Mouse (Mus musculus) forebrain, embryonic 11.5 days (tissue): ENCODE results near the gene Rsad2. TPM values are rescaled to one million over a fixed set of nuclear protein-coding genes. Genes with fewer than 3 reads are reported as not detected.

Source experiments
- ATAC-seq: fragments of 200-750 bp; cut with Nextera tagmentation; replicated peaks from 2 replicates; pipeline ENCODE4 v1.8.0; 2017; ENCODE audit warnings: moderate TSS enrichment; ENCODE audit not compliant: low FRiP score
- DNase-seq: peaks from one replicate; pipeline ENCODE4 v3.0.0-alpha.2; 2017; ENCODE audit warnings: low spot score
- H3K27ac ChIP-seq: fragments of 300-500 bp; sonication (generic); 2 replicates; pipeline ENCODE4 v1.5.1; 2014; ENCODE audit warnings: low read depth, low read length
- H3K27me3 ChIP-seq: fragments of 300-500 bp; sonication (generic); 2 replicates; pipeline ENCODE4 v1.6.1; 2014; ENCODE audit warnings: mild to moderate bottlenecking, low read length, mixed read lengths; ENCODE audit not compliant: control insufficient read depth, insufficient read depth
- H3K36me3 ChIP-seq: fragments of 300-500 bp; sonication (generic); 2 replicates; pipeline ENCODE4 v1.6.1; 2014; ENCODE audit warnings: mild to moderate bottlenecking, low read length, moderate library complexity, mixed read lengths; ENCODE audit not compliant: control insufficient read depth, insufficient read depth
- H3K4me1 ChIP-seq: fragments of 300-500 bp; sonication (generic); replicated peaks from 2 replicates; pipeline ENCODE4 v1.6.1; 2014; ENCODE audit warnings: low read length, mixed read lengths; ENCODE audit not compliant: control insufficient read depth, insufficient read depth
- H3K4me2 ChIP-seq: fragments of 300-500 bp; sonication (generic); 2 replicates; pipeline ENCODE4 v1.6.1; 2014; ENCODE audit warnings: low read depth, mild to moderate bottlenecking, low read length, moderate library complexity, mixed read lengths; ENCODE audit not compliant: severe bottlenecking
- H3K4me3 ChIP-seq: fragments of 300-500 bp; sonication (generic); 2 replicates; pipeline ENCODE4 v1.5.1; 2014; ENCODE audit warnings: low read depth, low read length
- H3K9ac ChIP-seq: fragments of 300-500 bp; sonication (generic); 2 replicates; pipeline ENCODE4 v1.6.1; 2014; ENCODE audit warnings: low read length
- H3K9me3 ChIP-seq: fragments of 300-500 bp; sonication (generic); 2 replicates; pipeline ENCODE4 v1.6.1; 2016; ENCODE audit warnings: low read length, mixed read lengths; ENCODE audit not compliant: control insufficient read depth
- WGBS: fragments of 180-500 bp; shearing (Covaris S2); extraction: QIAGEN DNeasy Blood & Tissue Kit; methylation state at CpG from one replicate; pipeline ENCODE4 v1.1.7; 2014; 5-methylcytosine and 5-hydroxymethylcytosine counted together
- polyA plus RNA-seq: library from polyadenylated mRNA; unstranded; fragments of >200 nt; fragmentation: Nextera tagmentation; extraction: Ambion mirVana; gene quantifications from 2 replicates; pipeline ENCODE4 v1.2.1, GENCODE M21; 2014

Rsad2 gene
- polyA plus RNA-seq, 1 experiment from 2014 or later: 0.11 TPM

DNA sequence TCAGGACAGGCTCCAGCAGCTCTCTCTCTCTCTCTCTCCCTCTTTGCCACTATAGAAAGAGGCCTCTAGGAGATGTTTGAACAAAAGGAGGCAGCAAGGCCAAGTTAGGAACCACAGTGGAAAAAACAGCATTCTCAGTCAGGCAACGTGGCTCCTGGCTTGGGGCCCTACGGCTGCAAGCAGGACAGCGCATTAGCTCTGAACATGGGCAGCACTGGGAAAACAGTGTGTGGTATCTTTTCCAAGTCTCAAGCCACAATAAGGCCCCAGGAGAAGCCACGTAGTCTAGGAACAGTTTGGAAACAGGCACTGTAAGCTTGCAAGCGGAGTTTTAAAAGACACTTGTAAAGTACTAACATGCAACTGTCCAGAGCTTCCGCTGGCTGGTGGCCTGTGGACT, 43.5 kb downstream of the Rsad2 start:
- Histone ChIP-seq H3K27ac (no peak overlapping the region), H3K36me3 (no peaks in the 10 kb centered on the region), H3K4me1 (peaks cover 9% of the 10 kb centered on the region), H3K4me3 (peak overlapping the region; percentile 91; the same call in 1 of the 2 replicates), H3K9me3 (no peaks in the 10 kb centered on the region), H3K9ac (0 out of 2 replicates have a peak overlapping the region, but pooled peaks have one; percentile 4), H3K27me3 (no peaks in the 10 kb centered on the region), H3K4me2 (peak overlapping the region; percentile 77)
- ATAC-seq (no peak), DNase-seq (no peak)
- 79% methylated on average over 6 of the region's 6 CpGs for WGBS

DNA sequence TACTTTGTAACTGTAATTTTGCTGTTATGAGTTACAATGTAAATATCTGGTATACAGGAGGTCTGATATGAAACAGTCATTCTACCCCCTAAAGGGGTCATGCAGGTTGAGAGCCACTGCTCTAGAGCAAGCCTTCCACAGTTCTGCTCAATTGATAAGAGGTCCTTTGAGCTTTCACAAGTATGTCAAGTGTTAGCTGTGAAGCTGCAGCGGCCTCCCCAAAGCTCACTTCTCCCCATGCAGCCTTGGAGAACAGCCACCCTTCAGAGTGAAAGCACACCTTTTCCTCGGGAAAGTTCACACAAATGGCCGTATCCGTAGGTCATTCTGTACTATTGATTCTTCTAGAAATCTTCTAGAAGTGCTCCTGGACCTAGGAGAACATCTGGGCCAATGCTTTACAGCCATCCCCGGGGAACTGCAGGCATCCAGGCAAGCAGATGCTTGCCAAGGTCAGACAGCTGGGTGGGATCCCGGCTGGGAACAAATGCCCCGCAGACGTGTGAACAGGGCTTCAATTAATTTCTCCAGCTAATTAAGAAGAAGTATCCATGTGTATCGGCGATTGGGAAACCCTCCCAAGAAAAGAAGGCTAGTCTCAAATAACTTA, 44.3 kb downstream of the Rsad2 start:
- Histone ChIP-seq H3K36me3 (no peaks in the 10 kb centered on the region), H3K9me3 (no peaks in the 10 kb centered on the region), H3K4me2 (peak overlapping the region; percentile 77; the same call in 1 of the 2 replicates), H3K27me3 (no peaks in the 10 kb centered on the region), H3K4me3 (no peak overlapping the region), H3K27ac (no peak overlapping the region), H3K9ac (no peak overlapping the region), H3K4me1 (peaks cover 9% of the 10 kb centered on the region)
- ATAC-seq (no peak), DNase-seq (no peak)
- whole genome bisulfite sequencing: 76% methylated on average over 10 of the region's 10 CpGs

DNA sequence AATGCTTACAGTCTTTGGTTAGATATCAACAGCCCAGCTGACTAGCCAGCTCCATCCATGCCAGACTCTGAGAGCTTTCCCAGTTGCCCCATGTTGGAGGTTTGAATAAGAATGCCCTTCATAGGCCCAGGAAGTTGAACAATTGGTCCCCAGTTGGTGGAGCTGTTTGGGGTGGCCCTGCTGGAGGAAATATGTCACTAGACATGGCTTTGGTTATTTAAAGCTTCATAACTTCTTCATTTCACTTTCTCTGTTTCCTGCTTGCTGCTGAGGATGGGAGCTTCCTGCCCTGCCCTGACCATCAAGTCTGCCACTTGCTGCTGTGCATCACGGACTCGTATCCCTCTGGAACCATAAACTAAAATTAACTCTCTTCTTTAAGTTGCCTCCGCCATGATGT, 45.8 kb downstream of the Rsad2 start:
- no peaks in the 10 kb centered on the region for H3K36me3 ChIP-seq
- no peaks in the 10 kb centered on the region for H3K9me3 ChIP-seq
- no peak overlapping the region for H3K9ac ChIP-seq
- no peak overlapping the region for H3K27ac ChIP-seq
- DNase-seq: no peak
- no peak overlapping the region for H3K4me3 ChIP-seq
- ATAC-seq: no peak
- no peak overlapping the region for H3K4me2 ChIP-seq
- WGBS: 92% methylated on average over 3 of the region's 3 CpGs
- H3K27me3 ChIP-seq: no peaks in the 10 kb centered on the region
- H3K4me1 ChIP-seq: peaks cover 9% of the 10 kb centered on the region

DNA sequence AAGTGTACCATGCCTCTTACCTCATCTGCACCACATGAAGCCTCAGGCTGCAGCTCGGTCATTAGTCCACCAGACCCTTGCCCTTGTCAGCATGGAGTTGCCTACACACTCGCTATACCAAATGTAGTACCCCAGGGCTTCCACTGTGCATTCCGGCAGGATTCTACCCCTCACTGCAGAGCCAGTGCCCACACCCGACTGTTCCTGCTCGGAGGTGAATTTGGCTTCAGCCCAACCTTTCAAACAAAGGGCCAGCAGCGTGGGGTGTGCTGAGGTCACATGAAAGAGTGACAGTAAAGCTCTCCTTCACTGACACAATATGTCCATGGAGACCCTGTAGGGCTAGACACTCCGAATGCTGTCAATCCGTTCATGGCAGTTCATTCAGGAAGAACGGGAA, 47.5 kb downstream of the Rsad2 start:
- no peaks in the 10 kb centered on the region for H3K36me3 ChIP-seq
- H3K27me3 ChIP-seq: no peaks in the 10 kb centered on the region
- H3K9me3 ChIP-seq: no peaks in the 10 kb centered on the region
- H3K9ac ChIP-seq: no peak overlapping the region
- no peak overlapping the region for H3K27ac ChIP-seq
- no peak for ATAC-seq
- H3K4me1 ChIP-seq: peaks cover 7% of the 10 kb centered on the region
- no peak for DNase-seq
- no peak overlapping the region for H3K4me3 ChIP-seq
- 78% methylated on average over 9 of the region's 9 CpGs for WGBS
- no peak overlapping the region for H3K4me2 ChIP-seq

DNA sequence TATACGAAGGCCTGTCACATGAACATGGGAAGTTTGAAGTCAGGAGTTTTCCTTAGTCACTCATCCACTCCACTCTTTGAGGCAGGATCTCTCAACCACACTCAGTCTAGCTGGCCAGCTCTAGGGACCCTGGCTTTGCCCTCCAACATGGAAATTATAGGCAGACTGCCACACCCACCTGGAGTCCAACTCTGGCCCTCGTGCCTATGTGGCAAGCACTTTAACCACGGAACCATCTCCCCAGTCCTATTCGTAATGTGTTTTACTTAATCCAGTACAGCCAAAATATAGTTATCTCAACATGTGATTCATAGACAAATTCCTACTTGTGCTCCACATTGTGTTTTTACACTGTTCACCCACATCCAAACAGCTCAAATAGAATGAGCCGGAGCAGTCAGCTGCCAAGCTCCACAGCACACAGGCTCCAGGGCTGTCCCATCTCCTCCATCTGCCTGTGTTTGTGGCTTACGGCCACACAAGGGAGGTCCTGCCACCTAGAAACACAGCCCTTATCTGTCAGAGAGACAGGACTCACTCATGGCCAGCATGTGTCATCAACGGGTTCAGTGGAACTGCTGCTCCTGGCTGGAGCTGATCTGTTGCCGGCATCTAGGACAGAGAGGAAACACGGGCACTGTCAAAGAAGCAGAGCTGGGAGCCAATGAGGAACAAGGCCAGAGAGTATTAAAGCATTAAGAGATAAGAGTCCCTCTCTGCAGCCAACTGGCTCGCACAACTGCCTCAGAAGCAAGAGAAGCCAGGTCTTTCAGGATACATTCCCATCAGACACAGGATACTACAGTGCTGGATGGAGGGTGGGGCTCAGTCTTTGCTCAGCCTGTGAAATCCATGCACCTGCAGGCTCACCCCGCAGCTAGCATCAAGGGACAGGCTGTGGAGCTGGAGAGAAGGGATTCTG, 51.2 kb downstream of the Rsad2 start:
- H3K27me3 ChIP-seq: no peaks in the 10 kb centered on the region
- H3K36me3 ChIP-seq: no peaks in the 10 kb centered on the region; the same call in 1 of the 2 replicates

DNA sequence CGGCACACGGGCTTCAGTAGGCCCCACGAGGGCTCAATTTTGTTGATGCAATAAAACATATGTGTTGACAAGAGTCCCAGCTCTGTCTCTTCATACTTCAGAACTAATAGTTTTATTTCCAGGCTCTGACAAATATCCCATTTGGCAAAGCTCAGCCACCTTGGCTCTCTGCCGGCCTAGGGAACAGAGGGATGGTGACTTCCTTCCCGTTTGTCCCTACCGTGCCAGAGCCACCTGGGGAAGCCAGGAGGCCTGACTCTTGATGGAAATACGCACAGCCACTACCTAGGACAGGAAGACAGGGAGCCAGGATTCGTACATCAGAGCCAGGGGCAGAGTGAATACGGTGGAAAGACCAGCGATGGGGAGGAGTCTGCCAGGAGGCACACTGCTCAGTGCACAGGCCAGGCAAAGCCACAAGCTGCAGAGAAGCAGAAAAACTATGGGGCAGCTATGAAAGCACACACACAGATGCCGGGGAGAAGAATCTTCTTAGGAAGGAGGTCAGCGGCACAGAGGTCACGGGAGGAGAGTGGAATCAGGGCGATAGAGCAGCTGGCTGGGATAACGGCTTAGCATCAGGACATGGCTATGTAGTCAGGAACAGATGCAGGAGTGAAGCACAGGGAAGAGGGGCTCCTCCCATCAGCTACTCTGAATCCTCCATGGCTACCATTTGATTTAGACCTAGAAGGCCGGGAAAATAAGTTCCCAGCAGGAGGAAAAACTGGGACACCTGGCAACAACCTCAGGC, 52.7 kb downstream of the Rsad2 start:
- Histone ChIP-seq H3K27me3 (no peaks in the 10 kb centered on the region), H3K4me2 (no peak overlapping the region), H3K9ac (no peak overlapping the region), H3K27ac (no peak overlapping the region), H3K9me3 (no peaks in the 10 kb centered on the region), H3K4me3 (no peak overlapping the region), H3K36me3 (no peaks in the 10 kb centered on the region; the same call in 1 of the 2 replicates), H3K4me1 (no peaks in the 10 kb centered on the region)
- DNase-seq: no peak
- ATAC-seq: no peak
- WGBS: 89% methylated on average over 16 of the region's 16 CpGs

More for the DNA sequence above, 51.2 kb downstream of the Rsad2 start:
- Histone ChIP-seq H3K9ac (no peak overlapping the region), H3K4me3 (no peak overlapping the region), H3K4me2 (no peak overlapping the region), H3K9me3 (no peaks in the 10 kb centered on the region), H3K27ac (no peak overlapping the region), H3K4me1 (no peaks in the 10 kb centered on the region)
- 87% methylated on average over 11 of the region's 11 CpGs for WGBS
- no peak for DNase-seq
- ATAC-seq: no peak

DNA sequence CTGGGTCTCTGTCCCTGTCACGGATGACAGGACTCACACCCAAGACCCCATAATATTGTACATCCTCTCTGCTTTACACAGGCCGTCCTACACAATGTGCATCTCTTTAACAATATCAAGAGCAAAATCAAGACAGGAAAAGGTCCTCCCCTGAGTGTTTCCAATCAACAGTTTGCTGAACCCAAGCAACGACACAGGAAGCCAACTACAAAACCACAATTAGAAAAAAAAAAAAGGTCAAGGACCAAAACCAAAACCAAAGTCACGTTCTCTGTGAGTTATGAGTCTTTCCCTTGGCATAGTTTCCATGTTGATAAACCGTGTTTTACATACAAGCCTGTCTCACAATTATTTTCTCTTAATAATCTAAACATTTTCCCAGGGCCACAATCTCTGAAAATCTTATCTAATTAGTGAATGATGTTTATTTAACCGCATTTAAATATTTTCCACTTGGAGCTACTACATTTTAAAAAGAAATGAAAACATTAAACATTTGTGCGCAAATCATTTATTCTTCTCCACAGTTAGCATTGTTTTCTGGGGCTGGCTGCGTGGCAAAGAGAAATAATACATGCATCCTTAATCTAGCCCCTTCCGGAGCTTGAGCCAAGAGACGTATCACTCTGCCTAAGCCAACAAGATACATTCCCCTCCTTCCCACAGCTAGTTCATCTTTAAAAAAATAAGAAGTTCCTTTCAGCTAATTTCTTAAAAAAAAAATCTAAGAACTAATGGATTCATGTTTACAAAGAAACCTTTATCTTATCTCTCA, 54.4 kb downstream of the Rsad2 start:
- DNase-seq: no peak
- no peak for ATAC-seq
- Histone ChIP-seq H3K4me3 (no peak overlapping the region), H3K4me1 (no peaks in the 10 kb centered on the region), H3K9ac (no peak overlapping the region), H3K36me3 (no peaks in the 10 kb centered on the region; the same call in 1 of the 2 replicates), H3K9me3 (no peaks in the 10 kb centered on the region), H3K27ac (no peak overlapping the region), H3K4me2 (no peak overlapping the region), H3K27me3 (no peaks in the 10 kb centered on the region)
- 85% methylated on average over 10 of the region's 10 CpGs for WGBS

DNA sequence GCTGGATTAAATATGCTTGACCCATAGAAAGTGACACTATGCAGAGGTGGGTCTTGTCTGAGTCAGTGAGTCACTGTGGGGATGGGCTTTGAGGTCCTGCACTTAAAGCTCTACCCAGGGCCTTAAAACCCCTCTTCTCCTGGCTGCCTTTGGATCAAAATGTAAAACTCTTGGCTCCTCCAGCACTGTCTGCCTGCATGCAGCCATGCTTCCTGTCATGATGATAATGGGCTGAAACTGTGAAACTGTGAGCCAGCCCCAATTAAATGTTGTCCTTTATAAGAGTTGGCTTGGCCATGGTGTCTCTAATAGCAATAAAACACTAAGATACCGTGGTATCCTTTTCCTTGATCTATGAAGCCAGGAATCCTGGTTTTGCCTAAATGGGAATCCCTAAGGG, 55.0 kb downstream of the Rsad2 start:
- Histone ChIP-seq H3K27me3 (no peaks in the 10 kb centered on the region), H3K9me3 (no peaks in the 10 kb centered on the region), H3K4me3 (no peak overlapping the region), H3K9ac (no peak overlapping the region), H3K4me1 (no peaks in the 10 kb centered on the region), H3K27ac (no peak overlapping the region), H3K36me3 (no peaks in the 10 kb centered on the region; the same call in 1 of the 2 replicates), H3K4me2 (no peak overlapping the region)
- ATAC-seq (no peak), DNase-seq (no peak)
- WGBS: 90% methylated on average over 1 of the region's 1 CpGs
